Mouse (Mus musculus) MEL (cell line): ENCODE measurements around the gene Xbp1. TPM values are rescaled to one million over a fixed set of nuclear protein-coding genes. Genes with fewer than 3 reads are reported as not detected.

Source experiments
- DNase-seq: peaks from one replicate; pipeline ENCODE4 v3.0.0; 2011; ENCODE audit warnings: low read depth, low spot score
- H3K27ac ChIP-seq: 2 replicates; pipeline ENCODE4 v1.5.1; 2012; ENCODE audit warnings: low read depth, mild to moderate bottlenecking, control low read depth, low read length, moderate library complexity; ENCODE audit not compliant: control insufficient read depth
- H3K27me3 ChIP-seq, 2 experiments: fragments of 150-350 bp in 1 of 2; sonication (generic) in 1 of 2; 2 replicates each; pipeline ENCODE4 v1.6.1; 2012; ENCODE audit warnings: low read length in 2 of 2, mild to moderate bottlenecking in 2 of 2, improper control_type of control experiment in 1 of 2, moderate library complexity in 1 of 2; ENCODE audit not compliant: insufficient read depth in 2 of 2, control insufficient read depth in 1 of 2
- H3K36me3 ChIP-seq, 2 experiments: 2 replicates each; pipeline ENCODE4 v1.6.1; 2012 to 2014; ENCODE audit warnings: low read length in 2 of 2, improper control_type of control experiment in 1 of 2, inconsistent platforms in 1 of 2, mild to moderate bottlenecking in 1 of 2; ENCODE audit not compliant: insufficient read depth in 2 of 2, control insufficient read depth in 1 of 2
- H3K4me1 ChIP-seq, 2 experiments: fragments of 150-350 bp in 1 of 2; sonication (generic) in 1 of 2; 2 replicates each; pipeline ENCODE4 v1.6.1; 2012; ENCODE audit warnings: low read length in 2 of 2, improper control_type of control experiment in 1 of 2, mild to moderate bottlenecking in 1 of 2; ENCODE audit not compliant: insufficient read depth in 2 of 2, control insufficient read depth in 1 of 2
- H3K4me3 ChIP-seq, 2 experiments: fragments of 150-350 bp in 1 of 2; sonication (generic) in 1 of 2; 2 replicates each; pipeline ENCODE4 v1.5.1; 2012; ENCODE audit warnings: low read depth in 2 of 2, low read length in 2 of 2, mild to moderate bottlenecking in 2 of 2, moderate library complexity in 2 of 2, control low read depth in 1 of 2, improper control_type of control experiment in 1 of 2; ENCODE audit not compliant: control insufficient read depth in 1 of 2, insufficient read depth in 1 of 2
- H3K79me2 ChIP-seq: 2 replicates; pipeline ENCODE4 v1.6.1; 2012; ENCODE audit warnings: mild to moderate bottlenecking, low read length, moderate library complexity; ENCODE audit not compliant: control insufficient read depth, poor library complexity, insufficient read depth
- H3K9ac ChIP-seq: 2 replicates; pipeline ENCODE4 v1.6.1; 2012; ENCODE audit warnings: low read depth, mild to moderate bottlenecking, control low read depth, low read length, moderate library complexity; ENCODE audit not compliant: control insufficient read depth, poor library complexity, severe bottlenecking
- H3K9me3 ChIP-seq: fragments of 150-350 bp; sonication (generic); replicated peaks from 2 replicates; pipeline ENCODE4 v1.6.1; 2012; ENCODE audit warnings: mild to moderate bottlenecking, low read length, improper control_type of control experiment, moderate library complexity; ENCODE audit not compliant: insufficient read depth
- BHLHE40 ChIP-seq: IDR thresholded peaks from 2 replicates; pipeline ENCODE4 v1.6.1; 2012; ENCODE audit warnings: low read depth, mild to moderate bottlenecking, inconsistent platforms, low read length, improper control_type of control experiment, borderline replicate concordance
- CHD1 ChIP-seq: IDR thresholded peaks from 2 replicates; pipeline ENCODE4 v1.6.1; 2012; ENCODE audit warnings: low read depth, mild to moderate bottlenecking, inconsistent platforms, low read length, improper control_type of control experiment
- E2F4 ChIP-seq: IDR thresholded peaks from 2 replicates; pipeline ENCODE4 v1.6.1; 2011; ENCODE audit warnings: low read depth, low read length, improper control_type of control experiment, borderline replicate concordance
- ELF1 ChIP-seq: IDR thresholded peaks from 2 replicates; pipeline ENCODE4 v1.6.1; 2014; ENCODE audit warnings: low read depth, mild to moderate bottlenecking, inconsistent platforms, low read length, improper control_type of control experiment, moderate library complexity
- ETS1 ChIP-seq: IDR thresholded peaks from 2 replicates; pipeline ENCODE4 v1.6.1; 2012; ENCODE audit warnings: low read depth, mild to moderate bottlenecking, inconsistent platforms, low read length, improper control_type of control experiment, moderate library complexity
- GATA1 ChIP-seq: IDR thresholded peaks from 2 replicates; pipeline ENCODE4 v1.6.1; 2011; ENCODE audit warnings: low read depth, low read length, improper control_type of control experiment
- HCFC1 ChIP-seq: IDR thresholded peaks from 2 replicates; pipeline ENCODE4 v1.6.1; 2012; ENCODE audit warnings: low read depth, mild to moderate bottlenecking, inconsistent platforms, low read length, improper control_type of control experiment, moderate library complexity
- KAT2A ChIP-seq: conservative IDR thresholded peaks from 2 replicates; pipeline ENCODE4 v1.6.1; 2012; ENCODE audit warnings: low read depth, low read length, improper control_type of control experiment, inconsistent platforms
- MAFK ChIP-seq: IDR thresholded peaks from 2 replicates; pipeline ENCODE4 v1.6.1; 2011; ENCODE audit warnings: low read depth, mild to moderate bottlenecking, low read length, improper control_type of control experiment, borderline replicate concordance
- MEF2A ChIP-seq: IDR thresholded peaks from 2 replicates; pipeline ENCODE4 v1.6.1; 2014; ENCODE audit warnings: low read depth, mild to moderate bottlenecking, inconsistent platforms, low read length, improper control_type of control experiment; ENCODE audit not compliant: poor library complexity, insufficient replicate concordance, severe bottlenecking; ENCODE audit errors: extremely low read depth
- MYB ChIP-seq: IDR thresholded peaks from 2 replicates; pipeline ENCODE4 v1.6.1; 2011; ENCODE audit warnings: mild to moderate bottlenecking, low read depth, low read length, improper control_type of control experiment
- MYC ChIP-seq: IDR thresholded peaks from 2 replicates; pipeline ENCODE4 v1.6.1; 2011; ENCODE audit warnings: low read depth, mild to moderate bottlenecking, low read length, improper control_type of control experiment, moderate library complexity
- NELFE ChIP-seq: IDR thresholded peaks from 2 replicates; pipeline ENCODE4 v1.6.1; 2011; ENCODE audit warnings: low read depth, low read length, improper control_type of control experiment
- POLR2A ChIP-seq, 2 experiments: IDR thresholded peaks; 2 replicates each; pipeline ENCODE4 v1.6.1; 2011 to 2012; ENCODE audit warnings: low read length in 2 of 2, mild to moderate bottlenecking in 2 of 2, control low read depth in 1 of 2, improper control_type of control experiment in 1 of 2, low read depth in 1 of 2, moderate library complexity in 1 of 2; ENCODE audit not compliant: control insufficient read depth in 1 of 2, insufficient read depth in 1 of 2, poor library complexity in 1 of 2
- POLR2AphosphoS2 ChIP-seq: IDR thresholded peaks from 2 replicates; pipeline ENCODE4 v1.6.1; 2011; ENCODE audit warnings: low read length, improper control_type of control experiment
- TAL1 ChIP-seq: IDR thresholded peaks from 2 replicates; pipeline ENCODE4 v1.6.1; 2012; ENCODE audit warnings: mild to moderate bottlenecking, inconsistent platforms, low read length, moderate library complexity, mixed read lengths
- TCF12 ChIP-seq: IDR thresholded peaks from 2 replicates; pipeline ENCODE4 v1.6.1; 2014; ENCODE audit warnings: low read depth, mild to moderate bottlenecking, inconsistent platforms, low read length, improper control_type of control experiment, moderate library complexity
- USF2 ChIP-seq, 2 experiments: IDR thresholded peaks; 2 replicates each; pipeline ENCODE4 v1.6.1; 2011 to 2012; ENCODE audit warnings: improper control_type of control experiment in 2 of 2, low read length in 2 of 2, borderline replicate concordance in 1 of 2, inconsistent platforms in 1 of 2, low read depth in 1 of 2, mild to moderate bottlenecking in 1 of 2; ENCODE audit not compliant: insufficient read depth in 1 of 2
- ZKSCAN1 ChIP-seq: IDR thresholded peaks from 2 replicates; pipeline ENCODE4 v1.6.1; 2012; ENCODE audit warnings: low read depth, mild to moderate bottlenecking, inconsistent platforms, low read length, improper control_type of control experiment, moderate library complexity
- ZNF384 ChIP-seq: IDR thresholded peaks from 2 replicates; pipeline ENCODE4 v1.6.1; 2012; ENCODE audit warnings: low read depth, mild to moderate bottlenecking, inconsistent platforms, low read length, improper control_type of control experiment
- polyA plus RNA-seq, 2 experiments: library from polyadenylated mRNA; stranded (reverse) in 1 of 2; unstranded in 1 of 2; fragments of >175 nt in 1 of 2; fragments of >200 nt in 1 of 2; gene quantifications; 2 replicates each; pipeline versions ENCODE4 v1.2.1 to v1.2.4; 2012; ENCODE audit warnings: low replicate concordance in 2 of 2, low read depth in 1 of 2; ENCODE audit not compliant: insufficient read length in 2 of 2, insufficient read depth in 1 of 2, missing spikeins in 1 of 2
- total RNA-seq: library from RNA; depleted of rRNA; stranded (reverse); fragments of 300-350 nt; gene quantifications from 2 replicates; pipeline ENCODE4 v1.2.3, GENCODE M21; 2012

The Xbp1 gene
- total and polyA plus RNA-seq, 3 experiments = 81.8 to 101 TPM; not detected in 1

- no peak overlapping the region for H3K4me3 ChIP-seq
- no peak overlapping the region for H3K27ac ChIP-seq
- H3K4me1 ChIP-seq = peaks cover 3 to 8% of the 10 kb centered on the region in 2 experiments; a peak in 3 of 4 replicates
- H3K9ac ChIP-seq = no peak overlapping the region
- H3K9me3 ChIP-seq = no peaks in the 10 kb centered on the region
- peaks cover 0 to 5% of the 10 kb centered on the region in 2 experiments; a peak in 1 of 4 replicates for H3K36me3 ChIP-seq
- H3K27me3 ChIP-seq = no peaks in the 10 kb centered on the region
- no peak for DNase-seq
- H3K79me2 ChIP-seq = no peaks in the 10 kb centered on the region; the same call in 1 of the 2 replicates
- TF ChIP-seq ETS1 (no peak), GATA1 (no peak), BHLHE40 (no peak), TAL1 (no peak), KAT2A (no peak), USF2 (IDR thresholded peaks at IDR 0.05; ENCODE audit: borderline replicate concordance in 1 of 2, insufficient read depth in 1 of 2, low read depth in 1 of 2, low read length in 2 of 2) (no peak), POLR2A (IDR thresholded peaks at IDR 0.05; ENCODE audit: control insufficient read depth in 1 of 2, insufficient read depth in 1 of 2, low read depth in 1 of 2, low read length in 2 of 2, poor library complexity in 1 of 2) (no peak), TCF12 (no peak), MEF2A (no peak), MAFK (no peak), NELFE (no peak), HCFC1 (no peak), MYC (no peak), CHD1 (no peak)
These were observed 19.3 kb upstream of the Xbp1 start for GRCm38 (mm10) chr11:5500903-5501741.

GRCm38 (mm10) chr11:5502351-5503051 lies 18.0 kb upstream of the Xbp1 start:
- H3K36me3 ChIP-seq = peaks cover 0 to 5% of the 10 kb centered on the region in 2 experiments; a peak in 1 of 4 replicates
- H3K27ac ChIP-seq = no peak overlapping the region
- H3K27me3 ChIP-seq = no peaks in the 10 kb centered on the region
- TF ChIP-seq ELF1 = no peak
- no peak for TF ChIP-seq ZKSCAN1
- no peak for TF ChIP-seq MYB
- TF ChIP-seq E2F4 = no peak
- TF ChIP-seq POLR2AphosphoS2 = no peak
- TF ChIP-seq ZNF384 = no peak
- H3K79me2 ChIP-seq = no peaks in the 10 kb centered on the region; the same call in 1 of the 2 replicates
- no peak overlapping the region for H3K9ac ChIP-seq
- H3K4me3 ChIP-seq = no peak overlapping the region
- peaks cover 3 to 10% of the 10 kb centered on the region in 2 experiments; a peak in 3 of 4 replicates for H3K4me1 ChIP-seq
- no peaks in the 10 kb centered on the region for H3K9me3 ChIP-seq
- DNase-seq = no peak
